Mouse (Mus musculus): ENCODE data around the gene Ngdn.

- no peak for TF ChIP-seq ZNF384 (IDR thresholded peaks at IDR 0.05; ENCODE audit: low read depth, low read length)
- TF ChIP-seq HCFC1 (IDR thresholded peaks at IDR 0.05; ENCODE audit: borderline replicate concordance, insufficient read depth, low read length) = no peak
- TF ChIP-seq ZC3H11A (IDR thresholded peaks at IDR 0.05; ENCODE audit: borderline replicate concordance, low read depth, low read length) = no peak
- no peak for TF ChIP-seq MAFK (IDR thresholded peaks at IDR 0.05; ENCODE audit: insufficient read depth, low read depth, low read length)
- no peak for TF ChIP-seq CHD2 (IDR thresholded peaks at IDR 0.05; ENCODE audit: low read depth, low read length)
These were observed 37.2 kb downstream of the Ngdn start for GRCm38 (mm10) chr14:55052496-55052895.
